Mouse (Mus musculus) heart, embryonic 11.5 days (tissue): ENCODE results near the gene Ccdc170. TPM values are rescaled to one million over a fixed set of nuclear protein-coding genes. Genes with fewer than 3 reads are reported as not detected.

Experiments used
- polyA plus RNA-seq: library from polyadenylated mRNA; unstranded; fragments of >200 nt; fragmentation: Nextera tagmentation; extraction: Ambion mirVana; gene quantifications from 2 replicates; pipeline ENCODE4 v1.2.1, GENCODE M21; 2014

Ccdc170 gene
- polyA plus RNA-seq, 1 experiment from 2014 or later, result not detected

Other genes starting within 250 kb of the Ccdc170 start
- 33.9 and 43.8 TPM in 2 replicates for gene Akap12, start 216.1 kb upstream of the Ccdc170 start, polyA plus RNA-seq
- gene Zbtb2, start 94.4 kb upstream of the Ccdc170 start, polyA plus RNA-seq, result 10.8 and 14.0 TPM in 2 replicates
- gene Rmnd1, start 50.1 kb upstream of the Ccdc170 start, polyA plus RNA-seq, result 87.3 and 91.7 TPM in 2 replicates
- 20.2 and 23.3 TPM in 2 replicates for gene Armt1, start 50.0 kb upstream of the Ccdc170 start, polyA plus RNA-seq
- 1.2 and 1.3 TPM in 2 replicates for gene Esr1, start 129.1 kb downstream of the Ccdc170 start, polyA plus RNA-seq